Mouse (Mus musculus) heart, postnatal 4 days (tissue): Measurements from ENCODE around the gene Clstn2. TPM values are rescaled to one million over a fixed set of nuclear protein-coding genes. Genes with fewer than 3 reads are reported as not detected.

Experiments used
- DNase-seq: peaks from one replicate; pipeline ENCODE4 v3.0.0; 2021
- total RNA-seq, 2 experiments: library from RNA; stranded (reverse); gene quantifications; 2 replicates each; pipeline ENCODE4 v1.2.3; 2021

The Clstn2 gene
- total RNA-seq, 2 experiments from 2014 or later, result 1.5 to 2.1 TPM

GRCm38 (mm10) chr9:97677075-97677474 is 355.9 kb downstream of the Clstn2 start:
- DNase-seq, result no peak

- DNase-seq, result no peak
Observed at GRCm38 (mm10) chr9:97672681-97673080, 360.3 kb downstream of the Clstn2 start.

GRCm38 (mm10) chr9:97672224-97672623 is 360.8 kb downstream of the Clstn2 start:
- DNase-seq, result no peak

GRCm38 (mm10) chr9:97670666-97671065 is 362.3 kb downstream of the Clstn2 start:
- no peak for DNase-seq

GRCm38 (mm10) chr9:97660989-97661388 is 372.0 kb downstream of the Clstn2 start:
- DNase-seq, result no peak

GRCm38 (mm10) chr9:97658736-97659135 is 374.2 kb downstream of the Clstn2 start:
- DNase-seq, result no peak

- no peak for DNase-seq
Observed at GRCm38 (mm10) chr9:97648409-97648808, 384.6 kb downstream of the Clstn2 start.

- DNase-seq, result no peak
Observed at GRCm38 (mm10) chr9:97645746-97646145, 387.2 kb downstream of the Clstn2 start.

- no peak for DNase-seq
Observed at GRCm38 (mm10) chr9:97642396-97642795, 390.6 kb downstream of the Clstn2 start.

GRCm38 (mm10) chr9:97639967-97640549 is 392.9 kb downstream of the Clstn2 start:
- no peak for DNase-seq

- DNase-seq, result no peak
Observed at GRCm38 (mm10) chr9:97638683-97639354, 394.2 kb downstream of the Clstn2 start.

- DNase-seq, result no peak
Observed at GRCm38 (mm10) chr9:97635351-97635750, 397.6 kb downstream of the Clstn2 start.

- DNase-seq, result no peak
Observed at GRCm38 (mm10) chr9:97634831-97635230, 398.1 kb downstream of the Clstn2 start.

GRCm38 (mm10) chr9:97629180-97629579 is 403.8 kb downstream of the Clstn2 start:
- no peak for DNase-seq

- peak; percentile 16 for DNase-seq
Observed at GRCm38 (mm10) chr9:97628361-97628908, 404.5 kb downstream of the Clstn2 start.

GRCm38 (mm10) chr9:97627916-97628315 is 405.1 kb downstream of the Clstn2 start:
- DNase-seq, result no peak

GRCm38 (mm10) chr9:97610566-97610965 is 422.4 kb downstream of the Clstn2 start:
- DNase-seq, result no peak

- no peak for DNase-seq
Observed at GRCm38 (mm10) chr9:97603729-97604128, 429.3 kb downstream of the Clstn2 start.

- DNase-seq, result no peak
Observed at GRCm38 (mm10) chr9:97602476-97602875, 430.5 kb downstream of the Clstn2 start.

- DNase-seq, result no peak
Observed at GRCm38 (mm10) chr9:97599006-97599405, 434.0 kb downstream of the Clstn2 start.

- no peak for DNase-seq
Observed at GRCm38 (mm10) chr9:97590712-97591111, 442.3 kb downstream of the Clstn2 start.

- no peak for DNase-seq
Observed at GRCm38 (mm10) chr9:97570881-97571280, 462.1 kb downstream of the Clstn2 start.

GRCm38 (mm10) chr9:97563121-97563520 is 469.9 kb downstream of the Clstn2 start:
- DNase-seq, result no peak

GRCm38 (mm10) chr9:97544359-97544758 is 488.6 kb downstream of the Clstn2 start:
- DNase-seq, result peak; percentile 7
